Mouse (Mus musculus): Measurements from ENCODE around the gene Thbs2.
"Not testable (repeated sequence)": the region's sequence is repeated elsewhere in the genome, so short reads cannot be mapped to it uniquely, and the experiment has no call there.

The Thbs2 gene

DNA sequence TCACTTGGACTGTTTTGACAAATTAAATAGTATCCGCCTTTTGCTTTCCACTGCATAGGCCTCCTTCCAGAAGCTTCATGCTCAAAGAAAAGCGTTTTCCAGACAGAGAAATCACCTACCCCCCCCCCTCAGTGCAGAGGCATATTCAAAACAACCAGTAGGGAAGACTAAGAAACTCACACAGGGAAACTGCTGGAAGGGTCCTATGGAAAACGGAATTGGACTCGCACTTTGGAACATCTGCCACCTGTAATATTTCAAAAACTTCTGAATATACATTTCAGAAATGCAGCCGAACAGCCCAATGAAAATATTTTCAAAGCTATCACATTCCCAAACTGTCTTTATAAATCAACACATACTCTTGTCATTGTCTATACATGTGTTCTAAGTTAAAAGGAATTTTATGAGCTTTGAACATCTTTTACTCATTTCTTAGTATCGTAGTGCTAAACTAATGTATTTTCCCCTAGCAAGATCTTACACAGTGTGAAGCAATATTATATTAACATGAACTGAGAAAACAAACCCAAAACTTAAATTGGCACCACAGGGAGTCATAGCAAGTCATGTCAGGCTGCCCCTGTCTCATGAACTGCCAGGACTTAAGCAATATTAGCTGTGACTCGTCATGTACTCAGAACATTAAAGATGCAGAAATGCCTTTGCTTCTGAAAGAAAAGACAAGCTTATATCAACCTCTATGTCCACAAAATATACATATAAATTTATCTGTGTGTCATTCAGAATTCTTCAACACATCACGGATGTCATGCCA is 58.3 kb downstream of the Thbs2 start:
- no peak for DNase-seq (ENCODE audit: low spot score in 2 of 2)

DNA sequence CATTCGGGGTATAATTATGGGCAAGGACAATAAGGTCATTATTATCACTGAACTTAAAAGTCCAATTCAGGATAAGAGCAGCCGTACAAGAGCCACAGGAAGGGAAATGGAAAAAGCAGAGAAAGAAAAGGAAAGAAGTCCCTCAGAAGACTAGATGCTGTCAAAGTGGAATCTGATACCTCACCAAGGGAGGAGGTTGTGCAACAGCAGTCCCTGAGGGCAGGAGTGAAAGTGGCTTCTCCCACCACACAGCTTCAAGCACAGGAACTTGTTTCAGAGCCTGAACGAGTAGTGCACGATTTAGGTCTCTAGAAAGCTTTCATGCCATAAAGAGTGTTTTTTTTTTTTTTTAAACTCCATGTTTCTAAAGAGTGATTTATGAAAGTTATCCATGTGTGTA is 65.1 kb downstream of the Thbs2 start:
- no peak for DNase-seq (ENCODE audit: low spot score in 2 of 2)

DNA sequence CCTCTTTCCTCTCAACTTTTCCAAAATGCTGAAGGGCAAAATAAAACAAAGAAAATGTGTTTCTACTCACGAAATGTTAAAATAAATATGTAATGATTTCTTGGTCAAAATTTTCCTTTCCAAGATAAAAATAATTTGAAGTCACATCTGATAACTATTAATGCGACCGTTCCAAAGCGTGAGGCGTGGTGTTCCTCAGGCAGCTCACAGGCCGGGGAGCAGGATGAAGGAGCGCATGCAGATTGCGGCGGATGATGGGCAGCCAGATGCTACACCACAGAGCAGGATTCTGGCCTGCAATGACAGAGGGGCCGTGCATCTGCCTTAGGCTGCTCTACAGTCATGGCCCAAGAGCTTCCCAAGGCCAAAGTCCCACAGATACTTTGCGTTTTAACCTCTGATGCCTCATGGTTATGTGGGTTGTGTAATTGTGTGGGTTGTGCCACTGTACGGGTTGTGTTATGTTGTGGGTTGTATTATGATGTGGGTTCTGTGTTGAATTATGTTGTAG is 66.2 kb downstream of the Thbs2 start:
- DNase-seq (ENCODE audit: low spot score in 2 of 2): no peak

DNA sequence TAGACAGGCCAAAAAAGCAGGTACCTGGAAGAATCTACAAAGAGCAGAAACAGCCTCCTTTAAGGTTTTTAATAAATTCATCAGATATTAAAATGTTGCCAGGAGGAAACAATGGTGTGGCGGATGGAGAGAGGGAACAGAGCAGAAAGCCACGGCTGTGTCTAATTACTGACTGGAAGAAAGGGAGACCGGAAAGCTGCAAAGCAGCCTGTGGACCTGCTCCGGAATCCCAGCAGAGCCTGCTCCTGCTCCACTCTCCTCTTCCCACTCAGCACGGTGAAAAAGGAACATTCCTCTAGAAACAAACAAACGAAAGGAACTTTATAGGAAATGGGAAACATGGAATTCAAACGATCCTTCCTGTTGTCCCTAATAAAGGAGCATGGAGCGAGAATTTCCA is 69.6 kb downstream of the Thbs2 start:
- no peak for DNase-seq (ENCODE audit: low spot score in 2 of 2)

DNA sequence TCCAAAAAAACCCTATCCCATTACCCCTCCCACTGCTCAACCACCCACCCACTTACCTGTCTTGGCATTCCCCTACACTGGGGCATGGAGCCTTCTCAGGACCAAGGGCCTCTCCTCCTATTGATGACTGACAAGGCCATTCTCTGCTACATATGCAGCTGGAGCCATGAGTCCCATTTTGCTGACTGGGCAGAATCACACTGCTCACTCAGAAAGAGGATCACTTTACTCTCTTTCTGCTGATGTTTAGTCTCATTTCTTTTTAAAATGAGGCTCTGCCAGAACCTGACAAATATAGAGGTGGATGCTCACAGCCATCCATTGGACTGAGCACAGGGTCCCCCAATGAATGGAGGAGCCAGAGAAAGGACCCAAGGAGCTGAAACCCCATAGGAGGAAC is 73.0 kb downstream of the Thbs2 start:
- not testable (repeated sequence) for DNase-seq (ENCODE audit: low spot score in 2 of 2)

DNA sequence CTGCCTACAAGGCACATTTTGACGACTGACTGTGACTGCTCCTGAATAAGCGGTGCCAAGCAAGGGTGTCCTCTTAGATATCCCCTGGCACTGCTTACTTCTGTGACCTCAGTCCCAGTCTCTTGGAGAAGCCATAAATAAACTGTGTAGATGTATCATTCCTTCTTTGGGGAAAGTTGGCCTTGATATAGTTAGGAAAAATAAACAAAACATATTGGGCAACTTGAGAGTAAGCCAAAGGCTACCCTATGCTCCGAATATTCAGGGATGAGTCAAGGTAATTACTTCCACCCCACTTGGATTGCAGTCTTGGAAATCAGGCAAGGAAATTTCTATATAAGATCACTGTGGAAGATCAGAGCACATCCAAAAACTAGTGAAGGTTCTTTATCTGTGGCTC is 74.0 kb downstream of the Thbs2 start:
- no peak for DNase-seq (ENCODE audit: low spot score in 2 of 2)

DNA sequence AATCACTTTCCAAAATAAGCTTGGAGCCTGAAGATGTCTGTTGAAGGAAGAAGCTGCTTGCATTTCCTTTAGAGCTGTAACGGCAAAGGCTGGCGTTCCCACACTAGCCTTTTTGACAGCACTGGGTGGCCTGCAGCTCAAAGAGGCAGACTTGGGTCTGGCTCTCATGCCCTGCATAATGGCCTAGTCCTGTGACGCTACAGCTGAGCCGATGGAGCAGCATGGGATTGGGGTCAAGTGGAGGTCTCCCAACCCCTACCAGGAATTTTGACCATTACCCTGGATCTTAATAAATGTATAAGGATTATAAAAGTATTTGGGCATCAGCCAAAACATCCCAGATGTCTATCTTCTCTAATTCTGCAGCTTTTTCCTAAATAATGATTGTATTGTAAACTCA is 75.0 kb downstream of the Thbs2 start:
- DNase-seq (ENCODE audit: low spot score in 2 of 2): no peak

All from spleen, postnatal 14 days (tissue).